Mouse (Mus musculus) C3H10T1/2 (cell line): ENCODE results near the gene Gars. TPM values are rescaled to one million over a fixed set of nuclear protein-coding genes. Genes with fewer than 3 reads are reported as not detected.

Experiments
- polyA plus RNA-seq, 2 experiments: library from polyadenylated mRNA; unstranded; fragments of >200 nt; fragmentation: generic; extraction: Trizol; gene quantifications; one replicate each; pipeline ENCODE4 v1.2.1; 2012; ENCODE audit warnings: missing spikeins in 2 of 2

The Gars gene
- polyA plus RNA-seq = 10 to 100 TPM; 66.5 to 77.1 TPM

DNA sequence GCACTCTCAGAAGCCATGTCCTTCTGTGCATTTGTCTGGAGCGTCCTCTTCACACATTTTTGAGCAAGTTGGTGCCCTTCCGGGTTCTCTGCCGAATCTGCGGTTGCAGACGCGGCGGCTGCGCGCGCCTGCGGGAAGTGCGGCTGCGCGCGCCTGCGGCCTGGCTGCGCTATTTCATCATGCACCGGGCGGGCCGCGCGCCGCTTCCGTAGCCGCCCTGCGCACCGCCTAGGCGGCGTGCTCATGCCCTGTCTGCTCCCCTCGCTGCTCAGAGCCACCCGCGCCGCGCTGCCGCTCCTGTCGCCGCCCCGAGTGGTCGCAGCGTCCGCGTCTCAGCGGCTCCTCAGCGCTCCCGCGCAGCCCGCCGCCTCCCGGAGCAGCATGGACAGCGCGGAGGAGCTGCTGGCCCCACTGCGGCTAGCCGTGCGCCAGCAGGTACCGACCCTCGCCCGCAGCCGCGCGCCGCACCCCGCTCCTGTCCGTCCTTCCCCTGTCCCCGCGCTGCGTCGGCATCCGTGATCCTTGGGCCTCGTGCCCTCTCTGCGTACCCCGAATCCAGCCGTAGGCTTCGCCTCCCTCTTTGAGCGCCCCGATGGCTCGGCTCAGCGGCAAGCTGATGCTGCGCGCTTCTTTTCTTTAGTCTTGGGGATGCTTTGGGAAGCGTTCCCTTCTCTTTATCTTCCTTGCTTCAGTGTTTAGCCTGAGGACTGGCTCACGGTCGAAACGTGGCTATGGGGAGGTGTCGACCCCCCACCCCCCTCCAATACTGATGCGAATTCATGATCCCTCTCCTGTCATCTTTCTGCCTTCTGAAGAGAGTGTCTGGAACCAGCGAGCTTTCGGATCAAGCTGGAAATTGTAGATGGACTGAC, at the start of gene Gars:
TSS of gene Gars (plus strand) at position 209 of the 872 bp plus-strand sequence.

DNA sequence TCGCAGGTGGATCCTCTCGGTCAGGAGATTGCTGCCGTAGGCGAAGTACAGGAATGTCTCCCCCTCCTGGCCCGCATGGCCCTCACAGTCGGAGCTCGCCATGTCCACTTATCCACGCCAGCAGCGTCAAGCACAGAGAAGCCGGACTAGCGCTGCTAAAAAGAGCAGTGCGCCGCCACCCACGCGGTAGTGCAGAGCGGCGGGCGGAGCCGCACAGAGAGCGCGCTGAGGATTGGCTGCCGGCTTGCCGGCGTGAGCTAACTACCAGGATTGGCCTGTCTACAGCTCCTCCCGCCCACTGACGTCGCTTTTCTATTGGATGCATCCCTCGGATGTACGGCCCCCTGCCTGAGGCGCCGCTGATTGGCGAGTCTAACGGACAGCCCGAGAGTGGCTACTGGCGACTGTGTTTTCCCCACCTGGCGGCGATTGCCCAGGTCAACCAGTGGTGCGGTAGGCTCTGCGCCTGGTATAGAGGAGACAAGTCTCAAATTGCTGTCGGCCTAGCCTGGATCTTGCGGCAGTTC, 45.0 kb upstream of the Gars start, which contains the start of gene Ggct:
TSS of gene Ggct (minus strand) at position 217 of the 527 bp plus-strand sequence.

Other genes with a start within 250 kb of the Gars start
- 1 to 10 TPM in 1 of 2 experiments, under 1 TPM in 1; 0.47 to 1.4 TPM for gene Znrf2, start 221.1 kb upstream of the Gars start, polyA plus RNA-seq
- 1 to 10 TPM in 1 of 2 experiments, under 1 TPM in 1; 0.23 to 5.5 TPM for gene Nod1, start 65.4 kb upstream of the Gars start, polyA plus RNA-seq
- 1 to 10 TPM; 1.6 to 2.2 TPM for gene Ggct, start 45.1 kb upstream of the Gars start, polyA plus RNA-seq
- gene Crhr2, start 95.0 kb downstream of the Gars start, polyA plus RNA-seq = not detected
- under 1 TPM in 1 of 2 experiments, not detected in 1; 0.30 TPM for gene Inmt, start 137.0 kb downstream of the Gars start, polyA plus RNA-seq
- gene Mindy4, start 165.4 kb downstream of the Gars start, polyA plus RNA-seq = 1 to 10 TPM; 4.0 to 10.0 TPM